Mouse (Mus musculus) G1E (cell line): ENCODE data around the gene Cbx4. TPM values are rescaled to one million over a fixed set of nuclear protein-coding genes. Genes with fewer than 3 reads are reported as not detected.
A peak's percentile ranks its signal among the peaks of the same experiment; 100 is the strongest.

Experiments used
- ATAC-seq: 2 replicates; pipeline ENCODE4 v1.8.0; 2016; ENCODE audit warnings: mild to moderate bottlenecking; ENCODE audit not compliant: insufficient number of reproducible peaks, poor library complexity, low FRiP score, severe bottlenecking; ENCODE audit errors: extremely low read depth
- DNase-seq: peaks from one replicate; pipeline ENCODE4 v3.0.0; 2012; ENCODE audit warnings: low spot score
- H3K27me3 ChIP-seq: 2 replicates; pipeline ENCODE4 v1.6.1; 2012; ENCODE audit warnings: mild to moderate bottlenecking, low read length, inconsistent platforms; ENCODE audit not compliant: insufficient read depth
- H3K36me3 ChIP-seq: replicated peaks from 2 replicates; pipeline ENCODE3; 2012; ENCODE audit warnings: mild to moderate bottlenecking, inconsistent platforms
- H3K4me1 ChIP-seq: 2 replicates; pipeline ENCODE4 v1.6.1; 2012; ENCODE audit warnings: low read depth, low read length, inconsistent platforms, mixed read lengths; ENCODE audit not compliant: insufficient read depth
- H3K4me3 ChIP-seq: 2 replicates; pipeline ENCODE4 v1.5.1; 2012; ENCODE audit warnings: low read depth, mild to moderate bottlenecking, inconsistent platforms, low read length, moderate library complexity, mixed read lengths
- H3K9me3 ChIP-seq: replicated peaks from 2 replicates; pipeline ENCODE4 v1.6.1; 2012; ENCODE audit warnings: inconsistent platforms
- CTCF ChIP-seq: IDR thresholded peaks from 2 replicates; pipeline ENCODE4 v1.5.1; 2012; ENCODE audit warnings: low read depth, low read length, inconsistent platforms, mixed read lengths
- GATA1 ChIP-seq: IDR thresholded peaks from 2 replicates; pipeline ENCODE4 v1.6.1; 2012; ENCODE audit warnings: borderline replicate concordance, low read length, inconsistent platforms, mixed read lengths
- GATA2 ChIP-seq: IDR thresholded peaks from 2 replicates; pipeline ENCODE4 v1.6.1; 2012; ENCODE audit warnings: low read depth, low read length, inconsistent platforms, borderline replicate concordance
- POLR2AphosphoS5 ChIP-seq: IDR thresholded peaks from 2 replicates; pipeline ENCODE4 v1.6.1; 2012; ENCODE audit warnings: low read depth, low read length, inconsistent platforms; ENCODE audit not compliant: insufficient replicate concordance
- TAL1 ChIP-seq: conservative IDR thresholded peaks from 2 replicates; pipeline ENCODE4 v1.6.1; 2012; ENCODE audit warnings: low read depth, low read length, inconsistent platforms, mixed read lengths
- polyA plus RNA-seq: library from polyadenylated mRNA; stranded (reverse); fragments of >175 nt; gene quantifications from 2 replicates; pipeline ENCODE4 v1.2.3, GENCODE M21; 2012
- total RNA-seq, 2 experiments: library from RNA; stranded (forward) in 1 of 2; stranded (reverse) in 1 of 2; fragments of 200-1000 nt in 1 of 2; fragments of >200 nt in 1 of 2; fragmentation: Nextera tagmentation in 1 of 2; gene quantifications; 2 replicates each; pipeline ENCODE4 v1.2.3; 2014 to 2017

Cbx4 gene
- total and polyA plus RNA-seq, 3 experiments: 0.03 TPM; not detected in 2

GRCm38 (mm10) chr11:119129281-119130058 is 43.4 kb upstream of the Cbx4 start:
- ATAC-seq (no peak), DNase-seq (no peak)
- Histone ChIP-seq H3K27me3 (no peaks in the 10 kb centered on the region; the same call in 1 of the 2 replicates), H3K36me3 (no peaks in the 10 kb centered on the region), H3K9me3 (peaks cover 92% of the 10 kb centered on the region), H3K4me3 (peak overlapping the region; percentile 28; the same call in 1 of the 2 replicates), H3K4me1 (no peaks in the 10 kb centered on the region)
- TF ChIP-seq POLR2AphosphoS5: no peak

DNA sequence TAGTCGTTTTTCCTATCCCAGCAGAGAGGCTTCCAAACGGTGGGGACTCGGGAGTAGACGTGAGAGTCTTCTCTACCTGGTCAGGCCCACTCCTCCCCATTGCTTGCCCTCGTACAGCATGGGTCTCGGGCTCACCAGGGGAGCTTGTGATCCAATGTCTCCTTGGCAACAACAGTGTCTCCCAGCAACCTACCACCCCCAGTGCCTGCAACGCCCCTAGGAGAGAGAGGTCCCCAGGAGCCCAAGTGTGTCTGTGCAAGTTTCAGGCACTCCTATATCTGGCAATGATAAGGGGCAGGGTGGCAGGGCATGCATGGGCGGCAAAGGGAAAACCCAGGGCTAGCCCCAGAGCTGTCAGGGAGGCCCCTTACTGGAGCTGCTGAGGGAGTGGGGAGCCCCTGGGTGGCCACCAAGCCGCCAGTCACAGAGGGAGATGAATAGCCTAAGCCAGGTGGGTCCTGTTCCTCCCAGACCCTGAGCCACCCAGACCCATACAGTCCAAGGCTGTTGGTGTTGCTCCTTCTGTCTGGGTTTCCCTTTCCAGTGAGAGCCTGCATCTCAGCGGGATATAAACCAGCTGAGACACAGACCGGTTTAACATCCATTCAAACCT is 42.8 kb upstream of the Cbx4 start:
- Histone ChIP-seq H3K4me3 (no peak overlapping the region), H3K4me1 (no peaks in the 10 kb centered on the region)

DNA sequence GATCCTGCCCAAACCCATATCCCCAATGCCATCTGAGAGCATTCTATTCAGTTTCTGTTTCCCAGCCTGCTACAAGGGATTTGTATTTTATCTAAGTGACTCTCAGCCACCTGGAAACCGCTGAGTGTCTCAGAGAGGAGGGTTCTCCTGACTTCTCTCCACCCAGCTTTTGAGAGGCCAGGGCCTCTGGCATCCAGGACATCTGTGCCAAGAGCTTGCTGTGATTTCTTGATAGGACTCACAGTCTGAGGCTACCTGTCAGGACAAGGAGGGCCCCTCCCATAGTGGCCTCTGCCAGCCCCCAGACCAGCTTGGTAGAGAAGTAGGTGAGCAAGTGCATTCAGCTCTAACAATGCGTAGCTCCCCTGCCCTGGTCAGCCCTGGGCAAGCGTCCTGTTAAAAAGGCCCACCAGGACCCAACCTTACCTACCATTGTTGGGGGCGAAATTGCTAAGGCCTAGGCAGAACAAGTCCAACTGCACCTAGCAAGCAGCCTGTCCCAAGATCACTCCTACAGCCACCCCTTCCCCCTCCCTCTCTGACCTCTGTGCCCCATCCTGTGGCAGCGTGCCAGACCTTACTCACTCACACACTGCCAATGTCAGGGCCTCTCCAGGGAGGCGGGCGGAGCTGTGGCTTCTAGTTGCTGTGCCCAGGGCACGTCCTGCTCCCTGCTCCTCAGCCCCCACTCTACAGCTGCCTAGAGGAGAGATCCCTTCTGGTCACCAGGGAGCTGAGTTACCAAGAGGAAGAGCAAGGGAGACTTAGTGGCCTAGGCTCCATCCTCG is 41.9 kb upstream of the Cbx4 start:
- Histone ChIP-seq H3K9me3 (peaks cover 94% of the 10 kb centered on the region), H3K36me3 (no peaks in the 10 kb centered on the region), H3K4me3 (no peak overlapping the region), H3K4me1 (no peaks in the 10 kb centered on the region), H3K27me3 (no peaks in the 10 kb centered on the region; the same call in 1 of the 2 replicates)
- TF ChIP-seq GATA1: no peak
- TF ChIP-seq GATA2: no peak
- no peak for TF ChIP-seq TAL1
- TF ChIP-seq CTCF: no peak
- no peak for ATAC-seq
- no peak for DNase-seq

More for the DNA sequence above, 42.8 kb upstream of the Cbx4 start:
- Histone ChIP-seq H3K9me3 (peaks cover 93% of the 10 kb centered on the region), H3K27me3 (no peaks in the 10 kb centered on the region; the same call in 1 of the 2 replicates), H3K36me3 (no peaks in the 10 kb centered on the region)
- no peak for DNase-seq
- no peak for ATAC-seq
- TF ChIP-seq GATA2 (no peak), POLR2AphosphoS5 (no peak), TAL1 (no peak), CTCF (no peak), GATA1 (no peak)

- H3K27me3 ChIP-seq: no peaks in the 10 kb centered on the region; the same call in 1 of the 2 replicates
- no peak for TF ChIP-seq CTCF
- no peak overlapping the region for H3K4me3 ChIP-seq
- H3K4me1 ChIP-seq: no peaks in the 10 kb centered on the region
- H3K36me3 ChIP-seq: no peaks in the 10 kb centered on the region
- no peak for DNase-seq
- H3K9me3 ChIP-seq: peaks cover 96% of the 10 kb centered on the region
- no peak for ATAC-seq
These were observed 41.1 kb upstream of the Cbx4 start for GRCm38 (mm10) chr11:119127147-119127546.

GRCm38 (mm10) chr11:119125929-119126861 is 40.2 kb upstream of the Cbx4 start:
- Histone ChIP-seq H3K36me3 (no peaks in the 10 kb centered on the region), H3K9me3 (peaks cover 96% of the 10 kb centered on the region), H3K4me3 (peak overlapping the region; percentile 24; the same call in 1 of the 2 replicates), H3K4me1 (no peaks in the 10 kb centered on the region), H3K27me3 (no peaks in the 10 kb centered on the region; the same call in 1 of the 2 replicates)
- DNase-seq: no peak
- TF ChIP-seq GATA1: no peak
- no peak for TF ChIP-seq POLR2AphosphoS5
- no peak for TF ChIP-seq TAL1
- no peak for TF ChIP-seq CTCF
- TF ChIP-seq GATA2: no peak
- ATAC-seq: no peak
